Mouse (Mus musculus) liver, embryonic 14.5 days (tissue): ENCODE measurements around the gene Fam240a. TPM values are rescaled to one million over a fixed set of nuclear protein-coding genes. Genes with fewer than 3 reads are reported as not detected.
A peak's percentile ranks its signal among the peaks of the same experiment; 100 is the strongest.

Source experiments
- ATAC-seq: fragments of 200-750 bp; cut with Nextera tagmentation; 2 replicates; pipeline ENCODE4 v1.8.0; 2017; ENCODE audit warnings: moderate number of reproducible peaks, mild to moderate bottlenecking, moderate library complexity; ENCODE audit not compliant: insufficient read depth
- DNase-seq, 3 experiments: peaks; one replicate each; pipeline ENCODE4 v3.0.0-alpha.2; 2012 to 2013; ENCODE audit warnings: low read depth in 3 of 3, low spot score in 3 of 3
- H3K27ac ChIP-seq: fragments of 300-500 bp; sonication (generic); 2 replicates; pipeline ENCODE4 v1.5.1; 2014; ENCODE audit warnings: moderate library complexity, mild to moderate bottlenecking, control low read depth, inconsistent platforms
- H3K27me3 ChIP-seq: fragments of 300-500 bp; sonication (generic); 2 replicates; pipeline ENCODE4 v1.6.1; 2014; ENCODE audit warnings: mild to moderate bottlenecking, low read length, moderate library complexity; ENCODE audit not compliant: control insufficient read depth, insufficient read depth
- H3K36me3 ChIP-seq: fragments of 300-500 bp; sonication (generic); replicated peaks from 2 replicates; pipeline ENCODE4 v1.6.1; 2014; ENCODE audit warnings: low read depth; ENCODE audit not compliant: control insufficient read depth, insufficient read depth
- H3K4me1 ChIP-seq, 2 experiments: fragments of 200-500 bp in 1 of 2; fragments of 300-500 bp in 1 of 2; sonication (generic) in 1 of 2; replicated peaks; 2 replicates each; pipeline ENCODE4 v1.6.1; 2012 to 2014; ENCODE audit warnings: antibody characterized with exemption in 1 of 2, inconsistent platforms in 1 of 2, low read length in 1 of 2; ENCODE audit not compliant: control insufficient read depth in 2 of 2, insufficient read depth in 2 of 2
- H3K4me2 ChIP-seq: fragments of 300-500 bp; sonication (generic); 2 replicates; pipeline ENCODE4 v1.6.1; 2014; ENCODE audit warnings: low read depth, mild to moderate bottlenecking, control low read depth, moderate library complexity
- H3K4me3 ChIP-seq, 2 experiments: fragments of 200-500 bp in 1 of 2; fragments of 300-500 bp in 1 of 2; sonication (generic) in 1 of 2; 2 replicates each; pipeline ENCODE4 v1.5.1; 2012 to 2014; ENCODE audit warnings: low read depth in 2 of 2, low read length in 2 of 2, mild to moderate bottlenecking in 2 of 2, control low read depth in 1 of 2, inconsistent platforms in 1 of 2, moderate library complexity in 1 of 2; ENCODE audit not compliant: insufficient read depth in 1 of 2
- H3K9ac ChIP-seq: fragments of 300-500 bp; sonication (generic); replicated peaks from 2 replicates; pipeline ENCODE4 v1.6.1; 2014; ENCODE audit warnings: mild to moderate bottlenecking, control low read depth, moderate library complexity
- H3K9me3 ChIP-seq: fragments of 300-500 bp; sonication (generic); 2 replicates; pipeline ENCODE4 v1.6.1; 2016; ENCODE audit warnings: low read length, mixed read lengths; ENCODE audit not compliant: control insufficient read depth
- CTCF ChIP-seq: IDR thresholded peaks from 2 replicates; pipeline ENCODE4 v1.5.1; 2016; ENCODE audit warnings: antibody characterized with exemption, low read depth, control low read depth
- EP300 ChIP-seq: IDR thresholded peaks from 2 replicates; pipeline ENCODE4 v1.6.1; 2016; ENCODE audit warnings: antibody characterized with exemption, low read depth
- WGBS: fragments of 180-500 bp; shearing (Covaris S2); extraction: QIAGEN DNeasy Blood & Tissue Kit; methylation state at CpG from one replicate; pipeline ENCODE4 v1.1.7; 2014; ENCODE audit not compliant: insufficient replicate concordance; 5-methylcytosine and 5-hydroxymethylcytosine counted together
- polyA plus RNA-seq, 2 experiments: library from polyadenylated mRNA; depleted of rRNA in 1 of 2; stranded (reverse) in 1 of 2; unstranded in 1 of 2; fragments of >200 nt; fragmentation: Nextera tagmentation in 1 of 2; extraction: Ambion mirVana in 1 of 2; gene quantifications; 2 replicates each; pipeline versions ENCODE4 v1.2.1 to v1.2.3; 2012 to 2014

Gene Fam240a
- polyA plus RNA-seq, 2 experiments, result not detected

DNA sequence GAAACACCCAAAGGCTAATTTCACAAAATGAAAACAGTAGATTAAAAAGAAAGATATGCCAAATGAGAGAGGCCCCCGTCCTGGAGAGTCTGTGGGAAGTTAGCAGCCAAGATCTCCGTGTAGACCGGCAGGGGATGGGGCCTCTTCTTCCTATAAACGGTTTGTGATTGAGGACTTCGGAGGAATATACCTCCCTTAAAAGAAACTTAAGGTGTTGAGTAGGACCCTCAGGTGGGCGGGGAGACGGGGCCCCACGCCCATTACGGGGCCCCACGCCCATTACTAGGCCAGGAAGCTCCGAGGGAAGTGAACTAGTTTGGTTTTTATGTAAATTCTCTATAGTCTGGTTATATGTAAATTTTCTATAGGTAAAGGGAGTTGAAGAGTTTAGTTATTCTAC, 29.3 kb upstream of the Fam240a start, which contains the start of gene Tdgf1:
Tdgf1 (minus strand) TSS at position 233 of the 400 bp plus-strand sequence.
- H3K4me2 ChIP-seq, result no peak within 1 kb of the TSS
- no peak for ATAC-seq
- TF ChIP-seq EP300 (no peak), CTCF (no peak)
- no peak within 1 kb of the TSS for H3K27ac ChIP-seq
- no peak within 1 kb of the TSS for H3K9ac ChIP-seq
- no peaks in the 10 kb centered on the region for H3K36me3 ChIP-seq
- peaks cover 0 to 8% of the 10 kb centered on the region in 2 experiments; a peak in 2 of 4 replicates for H3K4me1 ChIP-seq
- 11% methylated on average over 11 of the region's 11 CpGs for WGBS
- no peaks in the 10 kb centered on the region for H3K9me3 ChIP-seq
- H3K4me3 ChIP-seq, result no peak within 1 kb of the TSS
- peaks cover 25% of the 10 kb centered on the region for H3K27me3 ChIP-seq
- no peak for DNase-seq

DNA sequence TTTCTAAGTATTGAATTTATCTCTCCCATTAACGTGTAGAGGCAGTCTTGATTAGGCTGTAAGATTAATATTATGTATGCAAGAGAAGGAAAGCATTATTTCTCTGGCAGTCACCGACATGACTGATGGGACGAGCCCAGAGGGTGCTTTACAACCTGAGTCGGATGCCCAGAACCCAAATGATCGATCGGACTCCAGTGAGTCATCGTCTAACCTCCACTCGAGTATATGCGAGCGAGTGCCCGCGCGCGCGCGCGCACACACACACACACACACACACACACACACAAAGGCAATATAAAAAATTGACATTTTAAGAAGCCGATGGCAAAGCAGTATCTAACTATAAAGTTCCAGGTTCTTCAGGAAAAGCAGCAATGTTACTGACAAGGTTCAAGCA, 28.7 kb upstream of the Fam240a start:
- TF ChIP-seq EP300, result no peak
- no peak for TF ChIP-seq CTCF
- H3K27ac ChIP-seq, result no peak overlapping the region
- H3K9ac ChIP-seq, result no peak overlapping the region
- no peak for DNase-seq
- H3K4me3 ChIP-seq, result no peak overlapping the region
- ATAC-seq, result no peak
- H3K27me3 ChIP-seq, result peaks cover 25% of the 10 kb centered on the region
- no peaks in the 10 kb centered on the region for H3K9me3 ChIP-seq
- H3K36me3 ChIP-seq, result no peaks in the 10 kb centered on the region
- 20% methylated on average over 18 of the region's 18 CpGs for WGBS
- H3K4me1 ChIP-seq, result peaks cover 0 to 8% of the 10 kb centered on the region in 2 experiments; a peak in 2 of 4 replicates
- no peak overlapping the region for H3K4me2 ChIP-seq

DNA sequence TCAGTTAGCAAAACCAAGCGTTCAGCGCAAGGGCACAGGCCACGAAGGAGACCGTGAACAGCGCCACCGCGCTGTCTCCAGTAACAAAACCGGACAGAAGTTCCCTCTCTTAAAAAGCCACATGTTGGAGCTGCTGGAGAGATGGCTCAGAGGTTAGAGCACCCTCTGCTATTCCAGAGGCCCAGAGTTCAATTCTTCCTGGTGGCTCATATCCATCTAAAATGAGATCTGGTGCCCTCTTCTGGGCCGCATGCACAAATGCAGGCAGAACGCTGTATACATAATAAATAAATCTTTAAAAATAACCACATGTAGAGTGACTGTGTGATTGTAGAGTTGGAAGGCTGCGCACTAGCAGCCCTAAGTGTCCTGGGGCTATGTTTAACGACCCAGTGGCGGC, 27.6 kb upstream of the Fam240a start:
- DNase-seq, result no peak
- no peak for ATAC-seq

DNA sequence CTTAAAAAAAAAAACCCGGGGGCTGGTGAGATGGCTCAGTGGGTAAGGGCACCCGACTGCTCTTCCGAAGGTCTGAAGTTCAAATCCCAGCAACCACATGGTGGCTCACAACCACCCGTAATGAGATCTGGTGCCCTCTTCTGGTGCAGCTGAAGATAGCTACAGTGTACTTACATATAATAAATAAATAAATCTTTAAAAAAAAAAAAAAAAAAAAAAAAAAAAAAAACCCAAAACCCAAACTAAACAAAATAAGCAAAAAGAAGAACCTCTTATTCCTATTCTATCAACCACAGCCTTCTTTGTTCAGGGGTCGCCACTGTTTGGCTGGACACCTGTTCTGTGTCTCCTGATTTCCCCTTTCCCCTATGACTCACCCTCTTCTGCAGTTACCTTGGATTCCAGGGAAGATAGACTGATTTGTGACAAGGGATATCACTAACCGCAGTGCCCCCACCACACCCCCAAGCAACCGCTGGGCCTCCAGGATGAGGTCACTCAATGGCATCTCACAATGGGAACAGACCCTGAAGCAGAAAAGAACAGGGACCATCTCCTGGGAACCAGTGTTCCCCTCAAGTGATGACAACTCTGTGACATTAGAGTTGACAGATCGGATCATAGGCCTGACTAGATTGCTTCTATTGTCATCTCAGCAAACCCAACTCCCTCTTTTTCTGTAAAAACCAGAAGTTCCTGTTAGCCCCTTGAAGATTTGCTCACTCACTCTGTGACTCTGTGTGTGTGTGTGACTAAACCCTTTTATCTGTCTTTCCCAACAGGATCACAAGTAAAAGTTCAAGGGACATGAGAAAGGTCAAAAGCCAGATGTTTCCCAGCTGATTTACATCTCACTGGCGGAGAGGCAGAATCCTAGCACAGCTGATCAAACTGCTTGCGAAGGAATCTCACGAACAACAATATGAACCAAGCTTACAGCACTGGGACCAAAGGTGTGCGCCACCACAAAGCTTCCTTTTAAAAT, 21.1 kb upstream of the Fam240a start:
- Histone ChIP-seq H3K9me3 (no peaks in the 10 kb centered on the region), H3K27me3 (no peaks in the 10 kb centered on the region), H3K4me3 (no peak overlapping the region), H3K4me2 (no peak overlapping the region), H3K9ac (no peak overlapping the region), H3K27ac (no peak overlapping the region), H3K36me3 (no peaks in the 10 kb centered on the region), H3K4me1 (no peaks in the 10 kb centered on the region)
- TF ChIP-seq CTCF (0 out of 2 replicates have a peak, but pooled peaks have one; percentile 12), EP300 (no peak)
- DNase-seq (no peak), ATAC-seq (no peak)
- WGBS, result 48% methylated on average over 12 of the region's 12 CpGs

More for the DNA sequence above, 27.6 kb upstream of the Fam240a start:
- H3K4me2 ChIP-seq, result no peak overlapping the region
- H3K9ac ChIP-seq, result no peak overlapping the region
- H3K27ac ChIP-seq, result no peak overlapping the region
- peaks cover 25% of the 10 kb centered on the region for H3K27me3 ChIP-seq
- no peaks in the 10 kb centered on the region for H3K9me3 ChIP-seq
- no peak overlapping the region for H3K4me3 ChIP-seq
- whole genome bisulfite sequencing, result 32% methylated on average over 13 of the region's 13 CpGs
- H3K4me1 ChIP-seq, result peaks cover 0 to 8% of the 10 kb centered on the region in 2 experiments; a peak in 2 of 4 replicates
- TF ChIP-seq EP300 (no peak), CTCF (peak; percentile 41)
- H3K36me3 ChIP-seq, result no peaks in the 10 kb centered on the region

DNA sequence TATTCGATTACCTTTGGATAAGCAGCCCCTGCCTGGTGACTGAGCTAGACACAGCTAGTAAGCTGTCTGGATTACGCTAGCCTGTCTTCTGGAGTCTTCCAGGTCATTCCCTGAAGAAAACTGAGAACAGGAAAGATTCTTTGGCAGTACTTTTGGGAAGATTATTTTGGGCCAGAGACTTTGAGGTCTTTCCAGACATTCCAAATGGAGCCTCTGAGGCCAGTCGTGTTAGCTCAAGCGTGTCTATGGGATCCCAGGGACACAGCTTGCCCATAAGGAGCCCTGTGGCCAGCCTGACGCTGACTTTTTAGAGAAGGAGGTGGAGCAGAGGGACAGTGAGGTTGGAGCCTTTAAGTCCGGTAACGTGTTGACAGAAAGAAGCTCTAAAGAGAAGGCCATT, 19.3 kb upstream of the Fam240a start:
- Histone ChIP-seq H3K4me1 (no peaks in the 10 kb centered on the region), H3K36me3 (no peaks in the 10 kb centered on the region), H3K4me2 (no peak overlapping the region), H3K9ac (no peak overlapping the region), H3K27me3 (no peaks in the 10 kb centered on the region), H3K4me3 (no peak overlapping the region), H3K27ac (no peak overlapping the region), H3K9me3 (no peaks in the 10 kb centered on the region)
- WGBS, result 71% methylated on average over 7 of the region's 7 CpGs
- ATAC-seq (no peak), DNase-seq (no peak)
- TF ChIP-seq CTCF, result no peak
- no peak for TF ChIP-seq EP300
